Mouse (Mus musculus) embryonic facial prominence, embryonic 11.5 days (tissue): Measurements from ENCODE around the gene Gm20388. TPM values are rescaled to one million over a fixed set of nuclear protein-coding genes. Genes with fewer than 3 reads are reported as not detected.

Experiments
- ATAC-seq: fragments of 200-750 bp; cut with Nextera tagmentation; replicated peaks from 2 replicates; pipeline ENCODE4 v1.8.0; 2017; ENCODE audit warnings: low read depth; ENCODE audit not compliant: insufficient number of reproducible peaks, low FRiP score, low TSS enrichment
- DNase-seq: peaks from one replicate; pipeline ENCODE4 v3.0.0-alpha.2; 2015; ENCODE audit warnings: low spot score
- H3K27ac ChIP-seq: fragments of 300-500 bp; sonication (generic); replicated peaks from 2 replicates; pipeline ENCODE4 v1.5.1; 2014; ENCODE audit warnings: mild to moderate bottlenecking, low read depth, low read length, control low read depth
- H3K27me3 ChIP-seq: fragments of 300-500 bp; sonication (generic); 2 replicates; pipeline ENCODE4 v1.6.1; 2014; ENCODE audit warnings: mild to moderate bottlenecking, low read length, moderate library complexity, mixed read lengths; ENCODE audit not compliant: control insufficient read depth, insufficient read depth
- H3K36me3 ChIP-seq: fragments of 300-500 bp; sonication (generic); replicated peaks from 2 replicates; pipeline ENCODE4 v1.6.1; 2014; ENCODE audit warnings: low read depth, mild to moderate bottlenecking, low read length, moderate library complexity, mixed read lengths; ENCODE audit not compliant: control insufficient read depth, insufficient read depth
- H3K4me1 ChIP-seq: fragments of 300-500 bp; sonication (generic); 2 replicates; pipeline ENCODE4 v1.6.1; 2014; ENCODE audit warnings: low read length, mixed read lengths; ENCODE audit not compliant: control insufficient read depth, insufficient read depth
- H3K4me2 ChIP-seq: fragments of 300-500 bp; sonication (generic); 2 replicates; pipeline ENCODE4 v1.6.1; 2014; ENCODE audit warnings: low read depth, mild to moderate bottlenecking, control low read depth, low read length, moderate library complexity
- H3K4me3 ChIP-seq: fragments of 300-500 bp; sonication (generic); 2 replicates; pipeline ENCODE4 v1.5.1; 2014; ENCODE audit warnings: low read depth, low read length, control low read depth
- H3K9ac ChIP-seq: fragments of 300-500 bp; sonication (generic); replicated peaks from 2 replicates; pipeline ENCODE4 v1.6.1; 2014; ENCODE audit warnings: mild to moderate bottlenecking, control low read depth, low read length
- H3K9me3 ChIP-seq: fragments of 300-500 bp; sonication (generic); replicated peaks from 2 replicates; pipeline ENCODE4 v1.6.1; 2016; ENCODE audit warnings: mild to moderate bottlenecking, low read length, inconsistent platforms, mixed read lengths; ENCODE audit not compliant: control insufficient read depth
- WGBS: fragments of 180-500 bp; shearing (Covaris S2); extraction: QIAGEN DNeasy Blood & Tissue Kit; methylation state at CpG from one replicate; pipeline ENCODE4 v1.1.7; 2014; 5-methylcytosine and 5-hydroxymethylcytosine counted together
- polyA plus RNA-seq: library from polyadenylated mRNA; unstranded; fragments of >200 nt; fragmentation: Nextera tagmentation; extraction: Ambion mirVana; gene quantifications from 2 replicates; pipeline ENCODE4 v1.2.1, GENCODE M21; 2014

The Gm20388 gene
- polyA plus RNA-seq, 1 experiment from 2014 or later: 3.1 TPM

GRCm38 (mm10) chr8:121025486-121025885 is 1114.8 kb downstream of the Gm20388 start:
- no peak for DNase-seq
- Histone ChIP-seq H3K27ac (no peak overlapping the region), H3K27me3 (no peaks in the 10 kb centered on the region; the same call in 1 of the 2 replicates), H3K4me1 (no peaks in the 10 kb centered on the region), H3K9me3 (no peaks in the 10 kb centered on the region), H3K9ac (no peak overlapping the region), H3K36me3 (no peaks in the 10 kb centered on the region), H3K4me2 (no peak overlapping the region), H3K4me3 (no peak overlapping the region)
- ATAC-seq: no peak
- WGBS: 72% methylated on average over 5 of the region's 5 CpGs

- ATAC-seq (no peak), DNase-seq (peak; percentile 21)
- Histone ChIP-seq H3K27me3 (no peaks in the 10 kb centered on the region; the same call in 1 of the 2 replicates), H3K36me3 (no peaks in the 10 kb centered on the region), H3K4me1 (no peaks in the 10 kb centered on the region), H3K4me2 (no peak overlapping the region), H3K9me3 (no peaks in the 10 kb centered on the region), H3K4me3 (no peak overlapping the region), H3K9ac (no peak overlapping the region), H3K27ac (no peak overlapping the region)
- WGBS: 36% methylated on average over 13 of the region's 13 CpGs
Observed at GRCm38 (mm10) chr8:121027787-121028186, 1117.1 kb downstream of the Gm20388 start.

DNA sequence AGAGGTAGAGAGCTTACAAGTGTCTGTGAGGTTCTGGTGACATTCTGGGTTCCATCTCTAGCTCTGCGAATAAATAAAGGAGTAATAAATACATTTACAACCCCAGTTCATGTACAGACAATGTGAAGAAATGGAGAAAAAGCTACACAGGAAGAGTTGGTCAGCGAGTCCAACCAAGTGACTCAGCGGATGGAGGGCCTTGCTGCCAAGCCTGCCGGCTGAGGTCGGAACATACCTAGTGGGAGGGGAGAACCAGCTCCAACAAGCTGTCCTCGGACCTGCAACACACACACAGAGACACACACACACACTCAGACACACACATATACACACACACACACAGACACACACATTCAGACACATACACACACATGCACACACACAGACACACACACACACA is 1118.4 kb downstream of the Gm20388 start:
- ATAC-seq: no peak
- WGBS: 84% methylated on average over 6 of the region's 6 CpGs
- Histone ChIP-seq H3K9me3 (no peaks in the 10 kb centered on the region), H3K36me3 (no peaks in the 10 kb centered on the region), H3K4me1 (no peaks in the 10 kb centered on the region), H3K27me3 (no peaks in the 10 kb centered on the region; the same call in 1 of the 2 replicates), H3K4me2 (no peak overlapping the region), H3K4me3 (no peak overlapping the region), H3K9ac (no peak overlapping the region), H3K27ac (no peak overlapping the region)
- DNase-seq: no peak

DNA sequence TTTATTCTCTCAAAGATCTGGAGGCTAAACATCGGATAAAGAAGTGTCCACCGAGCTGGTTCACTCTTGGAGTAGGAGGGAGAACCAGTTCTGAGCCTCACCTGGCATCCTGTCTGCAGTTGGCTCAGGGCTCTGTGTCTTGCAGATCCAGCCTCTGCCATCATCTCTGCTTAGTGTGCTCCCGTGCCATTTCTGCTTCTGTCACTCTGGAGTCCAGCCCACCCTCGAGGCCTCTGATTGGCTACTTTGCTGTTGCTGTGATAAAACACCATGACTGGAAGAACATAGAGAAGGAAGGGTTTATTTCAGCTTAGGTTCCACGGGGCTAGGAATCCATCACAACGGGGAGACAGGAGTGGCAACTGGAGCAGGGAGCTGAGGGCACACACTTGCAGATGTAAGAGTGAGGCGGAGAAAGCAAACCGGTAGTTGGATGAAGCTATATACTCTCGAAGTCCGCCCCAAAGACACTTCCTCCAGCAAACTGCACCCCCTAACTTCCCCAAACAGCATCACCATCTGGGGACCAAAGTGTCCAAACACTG is 1119.9 kb downstream of the Gm20388 start:
- DNase-seq: no peak

GRCm38 (mm10) chr8:121033299-121034013 is 1122.8 kb downstream of the Gm20388 start:
- H3K4me2 ChIP-seq: no peak overlapping the region
- no peak overlapping the region for H3K4me3 ChIP-seq
- no peak overlapping the region for H3K27ac ChIP-seq
- DNase-seq (no peak), ATAC-seq (no peak)
- no peaks in the 10 kb centered on the region for H3K36me3 ChIP-seq
- H3K27me3 ChIP-seq: no peaks in the 10 kb centered on the region; the same call in 1 of the 2 replicates
- H3K4me1 ChIP-seq: no peaks in the 10 kb centered on the region
- 57% methylated on average over 20 of the region's 20 CpGs for WGBS
- H3K9ac ChIP-seq: no peak overlapping the region
- H3K9me3 ChIP-seq: no peaks in the 10 kb centered on the region

More for the DNA sequence above, 1119.9 kb downstream of the Gm20388 start:
- Histone ChIP-seq H3K4me1 (no peaks in the 10 kb centered on the region), H3K36me3 (no peaks in the 10 kb centered on the region), H3K27ac (no peak overlapping the region), H3K4me2 (no peak overlapping the region), H3K4me3 (no peak overlapping the region), H3K9ac (no peak overlapping the region), H3K27me3 (no peaks in the 10 kb centered on the region; the same call in 1 of the 2 replicates), H3K9me3 (no peaks in the 10 kb centered on the region)
- no peak for ATAC-seq
- 77% methylated on average over 10 of the region's 10 CpGs for WGBS

GRCm38 (mm10) chr8:121035611-121036010 is 1125.0 kb downstream of the Gm20388 start:
- Histone ChIP-seq H3K27ac (no peak overlapping the region), H3K4me2 (no peak overlapping the region), H3K4me3 (no peak overlapping the region), H3K9ac (no peak overlapping the region), H3K9me3 (no peaks in the 10 kb centered on the region), H3K27me3 (no peaks in the 10 kb centered on the region; the same call in 1 of the 2 replicates), H3K4me1 (no peaks in the 10 kb centered on the region), H3K36me3 (no peaks in the 10 kb centered on the region)
- DNase-seq: no peak
- no peak for ATAC-seq
- 80% methylated on average over 8 of the region's 8 CpGs for WGBS

- Histone ChIP-seq H3K4me2 (no peak overlapping the region), H3K9me3 (no peaks in the 10 kb centered on the region), H3K27me3 (no peaks in the 10 kb centered on the region), H3K4me3 (no peak overlapping the region), H3K9ac (no peak overlapping the region), H3K27ac (no peak overlapping the region), H3K36me3 (no peaks in the 10 kb centered on the region), H3K4me1 (no peaks in the 10 kb centered on the region)
- ATAC-seq (no peak), DNase-seq (no peak)
- 52% methylated on average over 19 of the region's 19 CpGs for WGBS
Observed at GRCm38 (mm10) chr8:121043719-121044440, 1133.2 kb downstream of the Gm20388 start.

DNA sequence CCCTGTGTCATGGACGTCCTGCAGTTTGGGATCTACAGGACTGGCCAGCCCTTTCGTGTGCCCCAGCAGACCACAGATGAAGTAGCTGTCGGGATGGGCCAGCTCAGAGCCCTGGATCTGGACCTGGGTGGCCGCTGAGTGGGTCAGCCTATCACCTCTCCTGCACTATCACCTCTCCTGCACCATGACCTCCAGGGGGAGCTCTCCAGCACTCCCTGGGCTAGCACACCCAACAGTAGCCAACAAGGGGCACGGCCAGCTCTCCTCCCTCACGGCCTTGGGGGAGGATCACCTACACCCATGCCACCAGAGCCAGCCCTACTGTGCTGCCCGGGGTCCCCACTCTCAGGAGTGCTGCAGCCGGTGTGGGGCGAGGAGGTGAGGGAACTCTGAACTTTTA is 1136.8 kb downstream of the Gm20388 start:
- no peak overlapping the region for H3K4me2 ChIP-seq
- no peak overlapping the region for H3K4me3 ChIP-seq
- H3K27ac ChIP-seq: no peak overlapping the region
- no peaks in the 10 kb centered on the region for H3K9me3 ChIP-seq
- no peaks in the 10 kb centered on the region for H3K27me3 ChIP-seq
- H3K36me3 ChIP-seq: no peaks in the 10 kb centered on the region
- ATAC-seq (no peak), DNase-seq (no peak)
- no peak overlapping the region for H3K9ac ChIP-seq
- WGBS: 76% methylated on average over 9 of the region's 9 CpGs
- no peaks in the 10 kb centered on the region for H3K4me1 ChIP-seq
